In the genomic region with DNA sequence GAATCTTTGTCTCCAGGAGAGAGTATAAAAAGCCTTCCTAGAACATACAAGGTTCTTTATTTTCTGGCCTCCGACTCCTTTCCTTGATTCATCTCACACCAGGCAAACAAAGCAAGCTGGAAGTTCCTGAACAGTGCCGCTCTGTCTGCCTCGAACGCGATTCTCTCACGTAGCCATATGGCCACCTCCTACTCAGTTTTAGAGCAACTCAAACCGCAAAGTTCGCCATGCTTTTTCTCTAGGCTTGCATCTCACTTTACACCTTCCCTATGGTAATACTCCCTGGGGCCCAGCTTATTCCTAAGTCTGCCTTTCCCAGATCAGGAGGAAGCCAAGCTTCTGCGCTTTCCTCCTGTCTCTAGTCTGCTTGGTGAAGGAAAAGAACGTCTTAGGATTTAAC, we compare ENCODE assay signal across 11 mouse cellular contexts. TPM values are rescaled to one million over a fixed set of nuclear protein-coding genes. Genes with fewer than 3 reads are reported as not detected.
DNase-seq lines count a peak whose midpoint lies in the region.
"Had no signal": no experiment of that assay in that cellular context is flagged by ENCODE, and none has a peak within 500 bp of the region (broad histone marks: within the 10 kb centered on the region; RNA-seq: fewer than 3 reads in every experiment).

No protein-coding gene starts in this region.

- H3K36me3 ChIP-seq in heart, embryonic 10.5 days = no peaks in the 10 kb centered on the region
- H3K36me3 ChIP-seq: liver, embryonic 15.5 days; stomach, embryonic 15.5 days had no signal

- peak overlapping the region; percentile 8; the same call in 1 of the 2 replicates for H3K4me3 ChIP-seq in heart, embryonic 10.5 days
- H3K4me3 ChIP-seq: liver, embryonic 15.5 days; stomach, embryonic 15.5 days had no signal

- intact Hi-C loops in left cerebral cortex, postnatal 36 days (cut with DNase I) = loop anchor here (5.0 kb wide), 1 partner anchor 128 kb away; no protein-coding TSS in a partner anchor

- no peak overlapping the region; the same call in 1 of the 2 replicates for H3K27ac ChIP-seq in heart, embryonic 10.5 days
- H3K27ac ChIP-seq: liver, embryonic 15.5 days; stomach, embryonic 15.5 days had no signal

- DNase-seq in heart, embryonic 10.5 days (ENCODE audit: low spot score) = no peak
- no peak for DNase-seq in heart, postnatal 4 days
- peak; percentile 86 for DNase-seq in brain, adult 2 months (ENCODE audit: low read depth, low spot score)
- peak; percentile 13 to 31 for DNase-seq in frontal cortex, postnatal 14 days (ENCODE audit: low spot score in 2 of 2)
- peak; percentile 49 to 67 for DNase-seq in left cerebral cortex, postnatal 36 days (ENCODE audit: low spot score in 2 of 2)
- no peak for DNase-seq in thymus, postnatal 25 days
- DNase-seq in thymus, postnatal 10 days (ENCODE audit: low spot score in 2 of 2) = no peak
- no peak for DNase-seq in gastrocnemius, postnatal 4 days (ENCODE audit: low spot score in 2 of 2)
- DNase-seq: cerebellum, postnatal 36 days had no signal

- peaks cover 8% of the 10 kb centered on the region; the same call in 1 of the 2 replicates for H3K27me3 ChIP-seq in heart, embryonic 10.5 days (ENCODE audit: insufficient read depth, poor library complexity, severe bottlenecking)
- H3K27me3 ChIP-seq: liver, embryonic 15.5 days; stomach, embryonic 15.5 days had no signal

- H3K9me3 ChIP-seq in heart, embryonic 10.5 days = no peaks in the 10 kb centered on the region
- H3K9me3 ChIP-seq: liver, embryonic 15.5 days; stomach, embryonic 15.5 days had no signal

- H3K4me1 ChIP-seq in heart, embryonic 10.5 days = 0 out of 2 replicates have a peak, but pooled peaks cover 2% of the 10 kb centered on the region
- H3K4me1 ChIP-seq: liver, embryonic 15.5 days; stomach, embryonic 15.5 days had no signal

- 31% methylated on average over 10 of the region's 10 CpGs for WGBS in heart, embryonic 10.5 days

RNA-seq across cellular contexts. Expression of a gene that starts 4.0 kb away (rescaled TPM):
- 19.9 and 28.7 TPM in 2 replicates for polyA plus RNA-seq in heart, embryonic 10.5 days (2016; fragmentation: Nextera tagmentation; extraction: Ambion mirVana)
- 10 to 100 TPM; 26.3 to 27.3 TPM for total RNA-seq in heart, postnatal 4 days (2021)
- 1 to 10 TPM; 8.9 to 9.0 TPM for total RNA-seq in left cerebral cortex, postnatal 36 days (2021)
- total RNA-seq in gastrocnemius, postnatal 4 days (2021) = 10 to 100 TPM; 78.2 to 85.7 TPM

Comparison
In these comparisons a context has a peak if more than half of its experiments do, and no peak if none do; other contexts are left out.
1. DNase-seq: peak in brain, adult 2 months (single experiment), frontal cortex, postnatal 14 days (2 of 2) and left cerebral cortex, postnatal 36 days (2 of 2); none in heart, embryonic 10.5 days (single experiment), heart, postnatal 4 days (single experiment), thymus, postnatal 25 days (single experiment), thymus, postnatal 10 days (0 of 2) and gastrocnemius, postnatal 4 days (0 of 2).